Mouse (Mus musculus) mouse embryonic stem cell (cell line): ENCODE results near the gene Ryr1.

Experiments used
- in situ Hi-C, 2 experiments: fragments of 300-500 bp; cut with MboI; formaldehyde crosslinking; loops; 1 replicate in 1 of 2; 3 replicates in 1 of 2; pipeline ENCODE4 v1.14.3; 2019 to 2020; ENCODE audit warnings: low sequenced_read_pairs in 2 of 2, low pct_unique_long_range_greater_than_20kb in 1 of 2, mixed read lengths in 1 of 2; ENCODE audit not compliant: unreplicated experiment in 1 of 2

Ryr1 gene

GRCm38 (mm10) chr7:29048070-29048469 lies 76.9 kb downstream of the Ryr1 start:
- in situ Hi-C loops = no loop called here

GRCm38 (mm10) chr7:29046533-29046932 lies 78.4 kb downstream of the Ryr1 start:
- in situ Hi-C loops = no loop called here

GRCm38 (mm10) chr7:29044302-29044701 lies 80.7 kb downstream of the Ryr1 start:
- in situ Hi-C loops = no loop called here

- in situ Hi-C loops = no loop called here
Observed at GRCm38 (mm10) chr7:29043674-29044057, 81.3 kb downstream of the Ryr1 start.

- in situ Hi-C loops = no loop called here
Observed at GRCm38 (mm10) chr7:29043016-29043673, 81.8 kb downstream of the Ryr1 start.

- in situ Hi-C loops = no loop called here
Observed at GRCm38 (mm10) chr7:29041194-29041593, 83.8 kb downstream of the Ryr1 start.

- in situ Hi-C loops = loop anchor here in 1 of 2 experiments (5.0 kb wide), 1 partner anchor 43 kb away; no protein-coding TSS in a partner anchor
Observed at GRCm38 (mm10) chr7:29039985-29040661, 84.9 kb downstream of the Ryr1 start.

- in situ Hi-C loops = loop anchor here in 1 of 2 experiments (5.0 kb wide), 1 partner anchor 42 kb away; no protein-coding TSS in a partner anchor
Observed at GRCm38 (mm10) chr7:29039604-29039984, 85.4 kb downstream of the Ryr1 start.

- in situ Hi-C loops = loop anchor here in 1 of 2 experiments (5.0 kb wide), 1 partner anchor 40 kb away; no protein-coding TSS in a partner anchor
Observed at GRCm38 (mm10) chr7:29037261-29037660, 87.7 kb downstream of the Ryr1 start.

GRCm38 (mm10) chr7:29032685-29033084 lies 92.3 kb downstream of the Ryr1 start:
- in situ Hi-C loops = no loop called here

GRCm38 (mm10) chr7:29031641-29032040 lies 93.3 kb downstream of the Ryr1 start:
- in situ Hi-C loops = no loop called here

GRCm38 (mm10) chr7:29029690-29030656 lies 95.0 kb downstream of the Ryr1 start:
- in situ Hi-C loops = no loop called here

- in situ Hi-C loops = no loop called here
Observed at GRCm38 (mm10) chr7:29028761-29029160, 96.2 kb downstream of the Ryr1 start.

- in situ Hi-C loops = no loop called here
Observed at GRCm38 (mm10) chr7:29026811-29027210, 98.2 kb downstream of the Ryr1 start.

GRCm38 (mm10) chr7:29026195-29026594 lies 98.8 kb downstream of the Ryr1 start:
- in situ Hi-C loops = no loop called here

- in situ Hi-C loops = no loop called here
Observed at GRCm38 (mm10) chr7:29025566-29025965, 99.4 kb downstream of the Ryr1 start.

GRCm38 (mm10) chr7:29023514-29023913 lies 101.5 kb downstream of the Ryr1 start:
- in situ Hi-C loops = no loop called here

- in situ Hi-C loops = no loop called here
Observed at GRCm38 (mm10) chr7:29022479-29022878, 102.5 kb downstream of the Ryr1 start.
